Mouse (Mus musculus) neutrophil, adult 5-6 weeks (primary cell): ENCODE results near the gene Hps3. TPM values are rescaled to one million over a fixed set of nuclear protein-coding genes. Genes with fewer than 3 reads are reported as not detected.

Experiments
- ATAC-seq: fragments of 151-379, 151-347 bp; 2 replicates; pipeline ENCODE4 v1.8.0; 2017; ENCODE audit warnings: mild to moderate bottlenecking, moderate TSS enrichment; ENCODE audit not compliant: insufficient number of reproducible peaks, poor library complexity, low FRiP score, severe bottlenecking; ENCODE audit errors: extremely low read depth
- total RNA-seq: library from RNA; stranded (forward); fragments of 200-1000 nt; gene quantifications from 2 replicates; pipeline ENCODE4 v1.2.3, GENCODE M21; 2017

Hps3 gene
- total RNA-seq, 1 experiment from 2014 or later = 154 TPM

- no peak for ATAC-seq
These were observed 24.7 kb downstream of the Hps3 start for GRCm38 (mm10) chr3:20010464-20010863.

- no peak for ATAC-seq
These were observed 27.4 kb downstream of the Hps3 start for GRCm38 (mm10) chr3:20007759-20008158.

- ATAC-seq = no peak
These were observed 27.8 kb downstream of the Hps3 start for GRCm38 (mm10) chr3:20007275-20007674.

GRCm38 (mm10) chr3:20005611-20006010 is 29.5 kb downstream of the Hps3 start:
- ATAC-seq = no peak

GRCm38 (mm10) chr3:20004422-20004821 is 30.7 kb downstream of the Hps3 start:
- ATAC-seq = peak; percentile 87

- ATAC-seq = no peak
These were observed 32.3 kb downstream of the Hps3 start for GRCm38 (mm10) chr3:20002786-20003185.

- no peak for ATAC-seq
These were observed 34.3 kb downstream of the Hps3 start for GRCm38 (mm10) chr3:20000806-20001205.

- ATAC-seq = no peak
These were observed 35.6 kb downstream of the Hps3 start for GRCm38 (mm10) chr3:19999551-19999950.

- no peak for ATAC-seq
These were observed 42.7 kb downstream of the Hps3 start for GRCm38 (mm10) chr3:19992388-19992787.

- ATAC-seq = no peak
These were observed 45.1 kb downstream of the Hps3 start for GRCm38 (mm10) chr3:19990031-19990430.

- ATAC-seq = no peak
These were observed 49.0 kb downstream of the Hps3 start for GRCm38 (mm10) chr3:19986123-19986522.

- ATAC-seq = no peak
These were observed 52.3 kb downstream of the Hps3 start for GRCm38 (mm10) chr3:19982846-19983245.

- no peak for ATAC-seq
These were observed 54.0 kb downstream of the Hps3 start for GRCm38 (mm10) chr3:19981156-19981555.

- ATAC-seq = no peak
These were observed 56.6 kb downstream of the Hps3 start for GRCm38 (mm10) chr3:19978474-19978873.

- no peak for ATAC-seq
These were observed 69.0 kb downstream of the Hps3 start for GRCm38 (mm10) chr3:19966072-19966471.

- no peak for ATAC-seq
These were observed 69.9 kb downstream of the Hps3 start for GRCm38 (mm10) chr3:19965239-19965638.

- ATAC-seq = no peak
These were observed 70.4 kb downstream of the Hps3 start for GRCm38 (mm10) chr3:19964625-19965188.

- no peak for ATAC-seq
These were observed 72.2 kb downstream of the Hps3 start for GRCm38 (mm10) chr3:19962769-19963513.

- ATAC-seq = no peak
These were observed 73.8 kb downstream of the Hps3 start for GRCm38 (mm10) chr3:19961341-19961740.

GRCm38 (mm10) chr3:19960570-19961114 is 74.5 kb downstream of the Hps3 start:
- ATAC-seq = no peak
